Mouse (Mus musculus): ENCODE measurements around the gene Ephb1.

The Ephb1 gene

GRCm38 (mm10) chr9:102354561-102354973, at the start of gene Ephb1:
Gene Ephb1 (minus strand): TSS chr9:102354693.
- DNase-seq (ENCODE audit: inconsistent ontology term): peak; percentile 92

- peak; percentile 91 for DNase-seq (ENCODE audit: inconsistent ontology term)
Measured at GRCm38 (mm10) chr9:102403086-102404021, 48.9 kb upstream of the Ephb1 start.

- no peak for DNase-seq (ENCODE audit: inconsistent ontology term)
Measured at GRCm38 (mm10) chr9:102402671-102403070, 48.2 kb upstream of the Ephb1 start.

- no peak for DNase-seq (ENCODE audit: inconsistent ontology term)
Measured at GRCm38 (mm10) chr9:102388266-102388665, 33.8 kb upstream of the Ephb1 start.

GRCm38 (mm10) chr9:102386816-102387215, 32.3 kb upstream of the Ephb1 start:
- DNase-seq (ENCODE audit: inconsistent ontology term): no peak

- DNase-seq (ENCODE audit: inconsistent ontology term): no peak
Measured at GRCm38 (mm10) chr9:102380235-102380634, 25.7 kb upstream of the Ephb1 start.

GRCm38 (mm10) chr9:102374661-102375060, 20.2 kb upstream of the Ephb1 start:
- DNase-seq (ENCODE audit: inconsistent ontology term): no peak

- no peak for DNase-seq (ENCODE audit: inconsistent ontology term)
Measured at GRCm38 (mm10) chr9:102373886-102374285, 19.4 kb upstream of the Ephb1 start.

- no peak for DNase-seq (ENCODE audit: inconsistent ontology term)
Measured at GRCm38 (mm10) chr9:102371936-102372335, 17.4 kb upstream of the Ephb1 start.

- no peak for DNase-seq (ENCODE audit: inconsistent ontology term)
Measured at GRCm38 (mm10) chr9:102371036-102371770, 16.7 kb upstream of the Ephb1 start.

- no peak for DNase-seq (ENCODE audit: inconsistent ontology term)
Measured at GRCm38 (mm10) chr9:102370141-102370540, 15.6 kb upstream of the Ephb1 start.

- no peak for DNase-seq (ENCODE audit: inconsistent ontology term)
Measured at GRCm38 (mm10) chr9:102369141-102369540, 14.6 kb upstream of the Ephb1 start.

- no peak for DNase-seq (ENCODE audit: inconsistent ontology term)
Measured at GRCm38 (mm10) chr9:102367796-102368195, 13.3 kb upstream of the Ephb1 start.

- DNase-seq (ENCODE audit: inconsistent ontology term): no peak
Measured at GRCm38 (mm10) chr9:102365536-102365935, 11.0 kb upstream of the Ephb1 start.

- DNase-seq (ENCODE audit: inconsistent ontology term): no peak
Measured at GRCm38 (mm10) chr9:102359311-102359710, 4.8 kb upstream of the Ephb1 start.

- DNase-seq (ENCODE audit: inconsistent ontology term): no peak
Measured at GRCm38 (mm10) chr9:102358711-102359110, 4.2 kb upstream of the Ephb1 start.

GRCm38 (mm10) chr9:102358011-102358410, 3.5 kb upstream of the Ephb1 start:
- no peak for DNase-seq (ENCODE audit: inconsistent ontology term)

GRCm38 (mm10) chr9:102356516-102356915, 2.0 kb upstream of the Ephb1 start:
- DNase-seq (ENCODE audit: inconsistent ontology term): no peak

GRCm38 (mm10) chr9:102355726-102356125, 1.2 kb upstream of the Ephb1 start:
- DNase-seq (ENCODE audit: inconsistent ontology term): no peak

- DNase-seq (ENCODE audit: inconsistent ontology term): peak; percentile 60
Measured at GRCm38 (mm10) chr9:102353636-102354491, 629 bp downstream of the Ephb1 start.

GRCm38 (mm10) chr9:102353056-102353635, 1.3 kb downstream of the Ephb1 start:
- DNase-seq (ENCODE audit: inconsistent ontology term): peak; percentile 16

Data from Muller cell, postnatal 12 days (primary cell).